Mouse (Mus musculus) Muller cell, postnatal 12 days (primary cell): ENCODE measurements around the gene Abhd18.

Source experiments
- DNase-seq: peaks from one replicate; pipeline ENCODE4 v3.0.0-alpha.2; 2015; ENCODE audit errors: inconsistent ontology term

Abhd18 gene

DNA sequence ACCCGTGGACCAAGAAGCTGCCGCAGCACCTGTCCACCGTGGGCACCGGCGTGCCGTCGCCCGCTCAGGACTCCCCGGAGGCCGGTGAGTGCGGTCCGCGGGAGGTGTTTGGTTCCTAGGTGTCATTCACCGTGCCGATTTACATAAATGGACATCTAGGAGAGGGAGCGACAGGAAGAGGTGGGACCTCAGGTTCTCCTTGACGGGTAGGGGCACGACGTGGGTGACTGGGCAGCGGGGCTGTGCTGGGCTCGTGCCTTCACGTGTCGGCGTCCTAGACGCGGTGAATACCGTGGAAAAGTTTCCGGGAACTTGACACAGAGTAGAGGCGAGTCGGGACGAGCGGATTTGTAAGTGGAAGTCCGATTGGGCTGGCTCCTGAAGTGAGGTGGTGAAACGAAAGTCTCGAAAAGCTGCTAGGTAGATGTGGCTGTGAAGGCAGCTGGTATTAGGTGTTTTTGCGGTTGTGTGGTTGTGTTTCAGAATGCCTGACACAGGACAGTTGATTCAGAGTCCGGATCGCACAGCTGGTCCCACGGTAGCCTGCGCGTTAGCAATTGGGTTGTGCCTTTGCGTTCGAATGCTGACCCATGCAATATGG is 103.9 kb downstream of the Abhd18 start:
- DNase-seq, result peak; percentile 73

DNA sequence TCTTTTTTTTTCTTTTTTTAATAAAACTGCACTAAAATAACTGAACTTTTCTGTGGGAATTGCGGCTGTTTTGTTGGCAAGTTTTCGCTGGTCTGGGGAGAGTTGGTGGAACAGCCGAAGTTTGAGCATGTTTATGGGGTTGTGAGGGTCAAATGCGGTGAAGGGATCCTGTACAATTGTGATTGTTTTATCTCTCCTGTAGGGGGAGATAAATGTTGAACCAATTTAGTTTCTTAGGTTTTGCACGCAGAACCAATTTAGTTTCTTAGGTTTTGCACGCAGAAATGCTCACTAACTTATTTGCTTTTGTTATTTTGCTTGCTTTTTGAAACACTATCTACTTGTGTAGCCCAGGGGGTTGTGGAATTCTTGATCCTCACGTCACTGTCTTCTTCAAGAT is 104.6 kb downstream of the Abhd18 start:
- peak; percentile 35 for DNase-seq

DNA sequence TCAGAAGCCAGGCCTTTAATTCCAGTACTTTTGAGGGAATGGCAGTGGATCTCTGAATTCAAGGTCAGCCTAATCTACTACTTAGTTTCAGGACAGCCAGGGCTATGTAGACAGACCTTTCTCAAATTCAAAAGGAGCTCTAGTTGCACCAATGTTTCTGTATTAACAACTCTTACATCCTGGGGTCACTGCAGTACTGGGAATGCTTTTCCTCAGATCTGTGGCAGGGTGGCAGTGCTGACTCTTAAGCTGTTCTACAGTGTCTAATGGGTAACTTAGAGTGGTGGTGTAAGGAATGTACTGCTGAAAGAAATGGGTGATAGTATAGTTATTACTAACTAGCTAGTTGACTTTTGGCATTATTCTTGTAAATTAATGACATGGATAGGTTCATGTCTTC is 105.8 kb downstream of the Abhd18 start:
- DNase-seq, result no peak

DNA sequence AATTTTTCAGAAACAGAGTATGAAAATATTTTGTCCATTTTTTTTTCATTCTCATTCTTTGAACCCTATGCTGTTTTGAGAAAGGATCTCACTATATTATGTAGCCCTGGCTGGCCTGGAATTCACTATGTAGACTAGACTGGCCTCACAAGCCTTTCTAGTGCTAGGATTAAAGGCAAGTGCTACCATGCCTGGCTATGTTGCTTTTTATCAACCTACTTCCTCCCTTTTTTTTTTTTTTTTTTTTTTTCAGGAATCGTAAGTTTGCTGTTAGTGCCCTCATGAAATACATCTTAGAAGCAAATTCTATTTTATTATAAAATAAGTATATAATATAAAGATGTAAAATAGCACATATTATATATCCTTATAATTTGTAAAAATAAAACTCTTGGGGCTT is 108.0 kb downstream of the Abhd18 start:
- DNase-seq, result no peak

DNA sequence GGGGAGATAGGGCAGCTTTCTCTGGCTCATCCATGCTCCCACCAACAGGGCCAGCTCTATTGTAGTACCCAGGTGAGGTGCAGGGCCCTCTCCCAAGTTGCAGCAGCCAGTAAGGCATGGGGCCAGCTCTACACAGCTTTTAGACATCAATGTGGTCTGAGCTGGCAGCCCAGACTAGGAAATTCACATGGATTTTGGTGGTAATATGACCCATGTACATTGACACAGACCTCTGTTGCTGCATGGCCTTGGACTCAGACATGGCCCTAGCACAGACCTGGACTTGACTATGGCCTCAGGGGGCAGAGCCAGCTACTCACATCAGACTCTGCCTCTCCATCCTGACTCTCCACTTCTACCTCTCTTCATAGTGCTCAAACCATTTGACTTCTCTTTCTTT is 112.1 kb downstream of the Abhd18 start:
- DNase-seq, result no peak

DNA sequence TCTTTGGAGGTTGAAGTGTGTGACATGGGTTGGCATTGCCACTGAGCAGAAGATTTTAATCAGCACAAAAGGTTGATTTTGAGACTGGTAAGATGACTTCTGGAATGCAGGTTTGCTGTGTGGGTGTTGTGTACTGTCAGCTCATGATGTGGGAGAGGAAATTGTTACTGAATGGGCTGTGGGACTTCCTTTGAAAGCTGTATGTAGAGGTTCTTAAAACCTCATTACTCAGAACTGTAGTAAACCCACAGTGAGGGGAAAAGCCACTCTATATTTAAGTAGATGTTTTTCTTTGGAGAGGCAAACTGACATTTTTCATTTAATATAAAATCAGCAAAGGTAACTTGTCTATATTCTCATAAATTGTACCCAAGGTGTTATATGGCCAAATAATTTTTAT is 134.0 kb downstream of the Abhd18 start:
- DNase-seq, result no peak

DNA sequence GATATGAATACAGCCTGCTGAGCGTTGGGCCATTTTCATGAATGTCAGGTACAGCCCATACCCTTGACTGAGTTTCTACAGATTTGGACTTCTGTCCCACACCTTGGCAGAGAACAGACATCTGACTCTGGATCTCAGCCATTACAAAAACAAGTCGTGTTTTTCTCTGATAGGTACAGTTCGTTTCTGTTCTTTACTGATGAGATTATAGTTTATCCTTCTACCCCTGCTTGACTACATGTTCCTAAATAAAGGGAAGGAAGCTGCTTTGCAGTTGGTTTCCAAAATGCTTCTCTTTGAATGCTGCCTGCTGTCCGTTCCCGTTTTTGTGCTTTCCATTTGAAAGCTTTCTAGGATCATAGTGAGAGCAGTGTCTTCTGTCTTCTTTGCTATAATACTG is 140.8 kb downstream of the Abhd18 start:
- DNase-seq, result no peak
